Mouse (Mus musculus) liver, embryonic 18 days (tissue): ENCODE results near the gene Otoa. TPM values are rescaled to one million over a fixed set of nuclear protein-coding genes. Genes with fewer than 3 reads are reported as not detected.

ENCODE experiments used
- polyA plus RNA-seq: library from polyadenylated mRNA; depleted of rRNA; stranded (reverse); fragments of >200 nt; gene quantifications from 2 replicates; pipeline ENCODE4 v1.2.3, GENCODE M21; 2012; rRNA removed

The Otoa gene
- polyA plus RNA-seq, result 0.03 and 0.06 TPM in 2 replicates

GRCm38 (mm10) chr7:121081350-121081749, at the start of gene Otoa:
Gene Otoa, plus strand, starts transcription at chr7:121081650.

GRCm38 (mm10) chr7:121033856-121034652, 47.4 kb upstream of the Otoa start, which contains the start of gene Mettl9:
Gene Mettl9, plus strand, starts transcription at chr7:121034445.

GRCm38 (mm10) chr7:121074281-121074680, 7.2 kb upstream of the Otoa start, which contains the start of gene Igsf6:
Gene Igsf6, minus strand, starts transcription at chr7:121074572.

Other genes starting within 250 kb of the Otoa start
- gene Eef2k, start 238.8 kb upstream of the Otoa start, polyA plus RNA-seq, result 22.6 and 28.2 TPM in 2 replicates
- gene Polr3e, start 163.9 kb upstream of the Otoa start, polyA plus RNA-seq, result 6.5 and 8.2 TPM in 2 replicates
- 60.6 and 61.4 TPM in 2 replicates for gene Cdr2, start 99.3 kb upstream of the Otoa start, polyA plus RNA-seq
- 0.05 and 0.08 TPM in 2 replicates for gene Mfsd13b, start 99.1 kb upstream of the Otoa start, polyA plus RNA-seq
- 18.7 and 20.2 TPM in 2 replicates for gene Mettl9, start 47.2 kb upstream of the Otoa start, polyA plus RNA-seq
- gene Igsf6, start 7.1 kb upstream of the Otoa start, polyA plus RNA-seq, result 11.5 and 13.9 TPM in 2 replicates